Mouse (Mus musculus) right cerebral cortex, postnatal 14 days (tissue): Measurements from ENCODE around the gene Plce1.
"Not testable (repeated sequence)": the region's sequence is repeated elsewhere in the genome, so short reads cannot be mapped to it uniquely, and the experiment has no call there.

ENCODE experiments used
- DNase-seq: peaks from one replicate; pipeline ENCODE4 v3.0.0; 2022

Gene Plce1

GRCm38 (mm10) chr19:38504597-38504996 is 23.7 kb downstream of the Plce1 start:
- no peak for DNase-seq

GRCm38 (mm10) chr19:38506131-38506530 is 25.2 kb downstream of the Plce1 start:
- no peak for DNase-seq

GRCm38 (mm10) chr19:38507251-38507965 is 26.5 kb downstream of the Plce1 start:
- peak; percentile 30 for DNase-seq

- DNase-seq: no peak
Measured at GRCm38 (mm10) chr19:38507966-38508625, 27.2 kb downstream of the Plce1 start.

- no peak for DNase-seq
Measured at GRCm38 (mm10) chr19:38514417-38515184, 33.7 kb downstream of the Plce1 start.

- DNase-seq: no peak
Measured at GRCm38 (mm10) chr19:38526855-38527254, 45.9 kb downstream of the Plce1 start.

- DNase-seq: no peak
Measured at GRCm38 (mm10) chr19:38527475-38527874, 46.6 kb downstream of the Plce1 start.

- no peak for DNase-seq
Measured at GRCm38 (mm10) chr19:38533230-38533629, 52.3 kb downstream of the Plce1 start.

- no peak for DNase-seq
Measured at GRCm38 (mm10) chr19:38539338-38539737, 58.4 kb downstream of the Plce1 start.

- no peak for DNase-seq
Measured at GRCm38 (mm10) chr19:38540549-38540948, 59.6 kb downstream of the Plce1 start.

- no peak for DNase-seq
Measured at GRCm38 (mm10) chr19:38549487-38550058, 68.7 kb downstream of the Plce1 start.

- no peak for DNase-seq
Measured at GRCm38 (mm10) chr19:38553551-38553950, 72.6 kb downstream of the Plce1 start.

- no peak for DNase-seq
Measured at GRCm38 (mm10) chr19:38555399-38555798, 74.5 kb downstream of the Plce1 start.

GRCm38 (mm10) chr19:38558816-38559215 is 77.9 kb downstream of the Plce1 start:
- DNase-seq: no peak

GRCm38 (mm10) chr19:38561887-38562286 is 81.0 kb downstream of the Plce1 start:
- DNase-seq: not testable (repeated sequence)

GRCm38 (mm10) chr19:38566156-38566555 is 85.2 kb downstream of the Plce1 start:
- DNase-seq: no peak

GRCm38 (mm10) chr19:38566752-38567151 is 85.8 kb downstream of the Plce1 start:
- DNase-seq: no peak

GRCm38 (mm10) chr19:38567331-38567730 is 86.4 kb downstream of the Plce1 start:
- no peak for DNase-seq

- DNase-seq: no peak
Measured at GRCm38 (mm10) chr19:38578554-38579146, 97.7 kb downstream of the Plce1 start.

GRCm38 (mm10) chr19:38582861-38583260 is 102.0 kb downstream of the Plce1 start:
- DNase-seq: no peak

GRCm38 (mm10) chr19:38587559-38587958 is 106.7 kb downstream of the Plce1 start:
- no peak for DNase-seq

- no peak for DNase-seq
Measured at GRCm38 (mm10) chr19:38589466-38589865, 108.6 kb downstream of the Plce1 start.

GRCm38 (mm10) chr19:38589941-38590340 is 109.0 kb downstream of the Plce1 start:
- no peak for DNase-seq
